Mouse (Mus musculus) retina, adult 2 months (tissue): ENCODE measurements at regions not wholly inside any gene's neighbourhood (a gene's known extent, or its start where the extent isn't known, plus 50 kb on each side); places are given as distances from the start of the nearest gene placed in this dataset.

Experiments
- DNase-seq: peaks from one replicate; pipeline ENCODE4 v3.0.0-alpha.2; 2012; ENCODE audit warnings: low read depth, low spot score

DNA sequence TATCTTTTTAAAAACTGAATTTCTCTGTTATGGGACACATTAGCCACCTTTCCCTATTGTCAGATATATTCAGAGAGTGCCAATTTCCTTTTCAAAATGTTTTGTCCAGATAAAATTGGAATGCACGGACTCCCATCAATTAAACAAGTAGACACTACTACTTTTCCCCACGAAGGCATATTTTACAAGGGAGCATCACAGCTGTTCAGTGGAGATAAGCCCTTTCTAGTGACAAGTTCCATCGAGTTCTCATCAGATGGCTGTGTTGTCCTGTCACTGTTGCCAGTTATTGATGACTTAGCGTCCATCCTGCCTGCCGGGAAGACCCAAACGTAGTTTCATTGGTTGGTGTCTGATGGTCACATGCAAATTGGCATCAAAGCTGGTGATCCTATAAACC lies 461.2 kb upstream of the Got2 start:
- DNase-seq, result no peak

DNA sequence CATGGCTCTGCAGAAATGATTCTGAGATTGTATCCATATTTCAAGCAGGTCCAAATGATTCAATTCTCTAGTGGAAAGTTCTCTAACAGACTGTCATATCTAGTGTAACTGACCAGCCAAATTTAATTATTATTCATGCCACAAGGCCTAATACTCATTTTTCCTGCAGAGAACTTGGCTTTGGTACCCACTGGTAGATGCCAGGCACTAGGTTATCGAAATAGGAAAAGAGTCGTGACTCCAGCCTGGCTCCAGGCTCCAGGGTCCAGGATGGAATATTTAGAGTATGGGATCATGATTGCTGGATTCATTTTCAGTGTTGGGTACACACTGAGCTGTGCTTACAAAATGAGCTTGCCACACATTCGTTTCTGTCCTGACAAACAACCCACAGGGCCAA lies 452.4 kb upstream of the Got2 start:
- DNase-seq, result no peak

DNA sequence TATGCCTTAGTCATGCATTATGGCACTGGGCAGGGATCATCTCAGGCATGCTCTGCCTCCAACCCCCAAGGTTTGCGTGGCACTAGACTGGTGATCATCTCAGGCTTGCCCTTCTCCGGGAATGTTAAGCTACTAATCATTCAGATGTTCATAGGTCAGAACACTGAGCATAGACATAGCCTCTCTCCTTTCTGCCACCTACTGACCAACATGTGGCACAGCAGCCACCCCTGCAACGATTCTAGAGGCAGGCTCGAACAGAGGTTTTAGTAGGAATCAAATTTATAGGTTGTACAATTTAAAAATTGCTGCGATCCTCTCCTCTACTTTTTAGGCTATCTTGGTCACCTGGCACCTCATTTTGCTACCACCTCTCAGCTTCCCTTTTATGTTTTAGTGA lies 430.0 kb upstream of the Got2 start:
- DNase-seq, result no peak

DNA sequence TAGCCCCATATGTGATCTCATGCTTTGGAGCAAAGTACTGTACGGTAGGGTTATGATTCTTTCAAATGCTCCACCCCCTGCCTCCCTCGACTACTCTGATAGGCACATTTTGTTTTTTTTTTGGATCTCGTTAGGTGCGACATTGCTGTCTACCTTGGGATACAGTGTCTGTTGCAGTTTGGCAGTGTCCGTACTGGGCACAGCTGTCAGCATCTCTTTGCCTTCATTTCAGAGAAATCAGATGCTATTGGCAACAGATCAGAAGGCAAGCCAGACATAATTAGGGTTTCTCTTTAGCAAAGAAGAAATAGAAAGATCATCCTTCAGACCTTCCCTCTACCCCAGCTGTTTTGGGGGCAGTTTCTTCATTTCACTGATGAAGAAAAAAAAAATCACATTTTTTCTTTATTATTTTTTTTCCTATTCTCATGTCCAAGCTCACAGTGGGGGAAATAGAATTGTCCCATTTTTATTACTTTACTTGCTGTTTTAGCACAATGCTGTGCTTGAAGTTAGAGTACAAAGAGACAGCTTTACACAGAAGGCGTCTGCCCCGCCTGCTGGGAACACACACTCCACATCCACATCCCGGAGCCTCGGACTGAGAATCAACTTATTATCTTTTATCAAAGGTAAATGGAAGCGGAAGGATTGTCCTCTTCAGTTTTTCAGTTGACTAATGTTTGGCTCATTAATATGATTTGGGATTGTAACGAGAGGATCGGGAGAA lies 420.8 kb upstream of the Got2 start:
- no peak for DNase-seq

DNA sequence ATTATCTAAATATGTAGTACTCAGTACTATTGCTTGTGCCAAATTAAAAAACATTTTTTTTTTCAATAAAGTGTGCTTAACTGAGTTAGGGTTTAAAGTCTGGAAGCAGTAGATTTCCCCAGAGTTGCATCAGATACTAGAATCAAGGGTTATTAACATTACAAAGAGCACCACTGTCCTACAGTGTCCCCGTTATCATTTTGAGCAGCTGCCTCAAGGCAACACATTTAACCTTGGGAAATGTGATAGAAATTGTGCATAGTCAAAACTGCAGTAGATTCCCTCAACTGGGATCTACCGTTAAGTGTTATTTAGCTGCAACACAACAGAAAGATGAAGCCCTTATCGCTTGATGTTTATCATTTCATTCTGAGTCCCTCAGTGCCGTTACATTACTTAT lies 408.3 kb upstream of the Got2 start:
- DNase-seq, result no peak

DNA sequence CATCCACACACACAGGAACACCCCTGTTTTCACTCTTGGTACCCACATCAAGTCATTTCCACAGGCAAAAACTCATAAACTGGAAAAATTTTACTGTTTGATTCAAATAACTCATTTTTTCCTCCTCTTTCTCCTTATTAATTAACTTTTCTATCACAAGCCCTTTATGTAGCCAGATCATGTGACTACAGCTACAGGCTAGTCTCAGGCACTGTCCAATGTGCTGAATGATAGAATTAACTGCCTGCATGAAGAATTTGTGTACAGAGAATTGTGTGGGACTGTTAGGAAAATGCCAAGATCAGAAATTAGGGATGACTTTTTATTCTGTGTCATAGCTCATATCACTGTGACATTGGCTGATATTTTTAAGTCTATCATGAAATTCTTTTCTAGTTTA lies 402.4 kb upstream of the Got2 start:
- no peak for DNase-seq

DNA sequence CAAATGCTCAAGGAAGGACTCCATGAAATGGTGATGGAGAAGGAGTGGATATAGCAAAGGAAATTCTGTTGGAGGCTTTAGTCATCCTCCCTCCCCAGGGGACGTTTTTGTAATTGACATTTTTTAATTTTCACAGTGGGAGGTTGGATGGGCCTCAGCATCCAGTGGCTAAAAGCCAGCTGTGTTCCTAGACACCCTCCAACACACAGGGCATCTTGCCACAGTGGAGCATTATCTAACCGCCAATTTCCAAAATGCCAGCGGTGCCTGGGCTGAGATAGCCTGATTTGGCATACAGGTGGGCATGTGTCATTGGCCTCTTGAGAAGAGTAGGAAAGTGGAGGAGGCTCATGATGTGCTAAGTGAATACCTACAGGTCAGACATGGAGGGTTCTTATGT lies 401.2 kb upstream of the Got2 start:
- DNase-seq, result no peak

DNA sequence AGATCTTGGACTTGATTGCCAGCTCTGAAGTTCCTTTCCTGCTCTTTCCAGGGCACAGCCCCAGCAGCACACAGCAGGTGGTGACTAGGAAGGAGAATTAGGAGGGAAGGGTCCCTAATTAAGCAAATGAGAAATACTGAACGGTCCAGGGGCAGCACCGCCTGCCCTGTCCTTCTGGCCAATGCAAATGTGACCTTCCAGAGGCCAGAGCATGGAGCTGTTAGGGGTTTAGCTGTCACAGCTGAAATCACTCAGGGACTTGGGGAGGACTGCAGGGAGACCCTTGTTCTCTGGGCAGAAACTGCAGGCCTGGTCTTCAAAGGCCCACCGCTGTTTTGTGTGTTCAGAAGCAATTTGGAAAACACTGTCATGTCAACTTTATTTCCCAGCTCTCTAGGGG lies 400.2 kb upstream of the Got2 start:
- DNase-seq, result no peak

DNA sequence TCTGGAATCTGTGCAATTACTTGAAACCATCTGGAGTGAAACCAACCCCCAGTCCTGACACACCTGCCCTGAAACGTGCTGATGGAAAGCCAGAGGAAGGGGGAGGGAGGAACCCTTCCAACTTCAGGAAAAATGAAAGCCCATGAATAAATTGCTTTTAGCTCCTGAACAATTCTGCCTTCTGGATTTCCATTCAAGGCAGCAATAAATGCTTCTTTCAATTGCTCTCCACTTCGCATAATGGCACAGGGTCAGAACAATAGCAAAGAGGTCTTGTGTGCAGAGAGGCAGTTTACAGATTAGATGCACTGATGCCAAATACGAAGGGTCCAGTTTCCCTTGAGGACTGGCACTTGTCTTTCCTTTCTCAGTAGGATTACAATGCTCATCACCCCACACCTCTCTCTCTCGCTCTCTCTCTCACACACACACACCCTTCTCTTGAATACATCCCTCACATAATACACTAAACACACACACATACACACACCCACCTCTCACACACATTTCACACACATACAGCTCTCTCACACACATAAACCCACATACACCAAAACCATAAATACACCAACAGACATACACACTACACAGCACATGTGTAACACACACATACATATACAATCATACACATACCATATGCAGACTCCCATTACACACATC lies 389.3 kb upstream of the Got2 start:
- DNase-seq, result no peak

DNA sequence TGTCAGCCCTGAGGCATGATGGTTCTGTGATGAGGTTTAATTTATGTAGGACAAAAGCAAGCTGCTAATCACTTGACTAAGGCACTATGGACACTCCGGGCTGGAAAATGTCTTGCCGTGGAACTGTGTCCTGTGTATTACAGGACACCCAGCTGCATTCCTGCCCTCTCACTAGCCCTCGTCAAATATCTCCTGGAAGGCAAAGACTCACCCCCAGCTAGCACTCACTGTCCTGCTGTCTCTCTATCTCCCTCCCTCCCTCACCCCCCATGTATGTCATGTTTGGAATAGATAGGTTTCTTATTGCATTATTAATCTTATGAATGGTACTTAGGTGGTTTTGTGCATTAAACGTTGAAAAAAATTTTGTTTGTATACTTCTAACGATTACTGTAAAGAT lies 388.7 kb upstream of the Got2 start:
- no peak for DNase-seq

DNA sequence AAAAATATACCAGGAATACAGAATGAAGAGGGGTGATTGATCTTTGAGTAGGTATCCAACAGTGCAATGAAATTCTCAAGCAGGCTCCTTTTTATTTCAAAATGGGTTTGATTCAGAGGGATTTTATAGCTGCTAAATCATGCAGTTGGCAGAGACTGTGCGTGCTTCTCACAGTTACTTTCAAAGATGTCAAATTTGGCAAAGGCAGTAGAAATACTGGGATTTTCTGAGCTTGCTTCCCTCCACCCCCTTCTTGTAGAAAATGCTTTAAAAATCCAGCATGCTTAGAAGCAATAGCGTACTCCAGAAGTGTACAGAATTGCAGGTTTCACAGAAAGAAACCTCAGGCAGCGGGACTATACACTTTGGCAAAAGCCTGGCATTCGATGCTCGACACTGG lies 367.9 kb upstream of the Got2 start:
- DNase-seq, result no peak

DNA sequence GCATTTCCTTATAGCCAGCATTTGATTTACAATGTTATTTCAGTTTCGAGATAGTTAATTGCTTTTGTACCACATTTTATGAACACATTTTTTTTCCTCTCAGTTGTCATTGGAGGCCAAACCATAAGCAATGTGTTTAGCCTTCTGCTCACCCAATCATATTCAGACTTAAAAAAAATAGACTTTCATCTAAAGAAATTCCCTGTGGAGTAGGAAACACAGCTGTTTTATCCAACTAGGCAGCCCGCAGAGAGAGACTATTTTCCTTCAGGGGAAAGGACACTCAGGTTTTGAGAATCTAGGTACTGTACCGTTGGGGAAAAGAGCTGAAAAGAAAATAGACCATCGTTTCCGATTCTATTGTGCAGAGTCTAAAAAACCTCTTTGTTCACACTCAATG lies 367.5 kb upstream of the Got2 start:
- no peak for DNase-seq

DNA sequence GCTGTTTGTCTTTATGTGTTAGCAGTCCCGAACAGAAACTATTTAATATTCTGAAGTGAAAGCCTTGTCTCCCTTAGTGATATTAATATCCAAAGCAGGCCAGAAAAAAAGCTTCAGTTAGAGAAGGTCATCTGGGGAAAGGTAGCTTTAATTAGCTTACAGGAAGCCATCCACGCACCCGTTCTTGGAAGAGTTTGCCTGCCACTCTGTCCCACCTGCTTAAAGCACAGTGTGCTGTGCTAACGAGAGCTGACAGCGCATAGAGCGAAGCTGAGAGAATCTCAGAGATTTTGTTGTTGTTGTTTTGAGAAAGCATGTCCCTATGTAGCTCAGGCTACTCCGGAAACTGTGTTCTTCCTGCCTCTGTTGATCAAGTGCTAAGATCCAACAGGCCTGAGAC lies 357.7 kb upstream of the Got2 start:
- no peak for DNase-seq

DNA sequence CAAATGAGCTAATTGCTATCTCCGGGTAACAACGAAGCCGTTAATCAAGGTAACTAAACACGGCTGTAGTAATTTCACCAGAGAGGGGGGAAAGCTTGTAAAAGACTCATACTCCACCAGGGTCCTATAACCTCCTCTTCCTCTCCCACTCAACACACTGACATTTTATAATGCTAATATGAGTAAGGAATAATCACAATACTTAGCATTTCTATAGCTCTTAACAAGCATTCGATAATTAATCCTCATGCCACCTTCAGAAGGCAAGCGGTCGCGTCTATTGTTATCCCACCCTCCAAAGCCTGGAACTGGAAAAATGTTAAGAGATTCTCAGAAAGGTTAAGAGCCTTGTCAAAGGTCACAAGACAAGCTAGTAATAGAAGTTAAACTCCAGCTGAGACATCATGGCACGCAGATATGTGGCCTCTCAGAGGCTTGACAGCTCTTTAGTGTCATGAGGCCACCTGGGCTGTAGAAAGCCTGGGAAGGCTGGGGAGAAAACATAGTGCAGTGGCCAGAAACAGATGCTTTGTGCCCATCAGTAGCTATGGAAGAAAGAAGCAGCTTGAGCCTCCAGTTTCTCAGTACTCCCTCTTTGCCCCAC lies 356.3 kb upstream of the Got2 start:
- DNase-seq, result no peak

DNA sequence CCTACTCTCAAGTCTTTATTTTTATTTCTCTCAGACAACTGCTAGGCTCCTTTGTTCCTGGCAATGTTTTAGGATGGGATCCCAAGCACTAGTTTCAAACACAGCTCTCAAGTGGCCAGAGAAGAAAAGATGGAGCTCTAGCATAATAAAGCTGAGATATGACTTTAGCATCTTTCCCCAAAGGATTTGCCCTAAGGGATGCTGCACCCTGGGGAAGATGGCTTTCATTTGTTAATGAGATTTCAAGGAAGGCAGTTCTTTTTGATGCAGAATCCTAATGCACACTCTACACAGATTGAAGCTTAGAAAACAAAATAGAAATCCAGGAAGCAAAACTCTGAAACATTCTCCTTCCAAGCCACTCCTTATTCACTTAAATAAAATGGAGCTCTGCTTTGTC lies 350.1 kb upstream of the Got2 start:
- DNase-seq, result no peak

DNA sequence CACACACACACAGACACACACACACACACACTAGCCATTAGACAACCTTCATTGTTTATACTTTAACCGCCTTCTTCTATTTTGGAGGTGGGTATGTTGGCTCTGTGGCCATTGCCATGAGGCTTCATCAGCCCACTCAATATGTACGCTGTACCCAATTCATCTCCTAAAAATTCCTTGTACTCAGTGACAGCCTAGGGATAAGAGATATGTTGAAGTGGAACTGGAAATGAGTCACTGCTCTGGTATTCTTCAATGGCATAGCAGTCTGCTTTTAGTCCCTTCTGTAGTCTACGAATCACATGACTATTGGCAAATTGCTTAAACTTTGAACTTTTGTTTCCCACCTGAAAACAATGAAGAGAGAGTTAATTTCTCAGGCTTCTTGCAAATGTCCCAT lies 349.6 kb upstream of the Got2 start:
- no peak for DNase-seq

DNA sequence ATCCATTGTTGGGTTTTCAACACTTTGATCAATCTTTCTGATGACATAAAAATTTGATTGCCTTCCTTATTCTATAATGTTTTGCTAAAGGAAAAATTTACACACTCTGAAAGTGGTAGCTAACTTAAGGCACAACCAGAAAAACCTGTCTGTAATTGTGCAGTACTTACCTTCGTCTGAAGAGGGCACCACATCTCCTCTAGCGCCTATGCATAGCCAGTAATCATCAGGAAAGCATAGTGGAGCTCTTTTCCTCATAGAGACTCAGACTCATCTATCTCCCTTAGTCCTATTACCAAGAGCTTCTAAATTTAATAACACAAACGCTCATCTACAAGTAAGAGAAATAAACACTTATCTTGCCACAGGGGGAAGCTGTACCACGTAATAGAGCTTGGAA lies 342.1 kb upstream of the Got2 start:
- DNase-seq, result peak; percentile 8
